Mouse (Mus musculus) urinary bladder, adult 2 months (tissue): Measurements from ENCODE around the gene Ammecr1. TPM values are rescaled to one million over a fixed set of nuclear protein-coding genes. Genes with fewer than 3 reads are reported as not detected.

Experiments
- DNase-seq: peaks from one replicate; pipeline ENCODE4 v3.0.0; 2022; ENCODE audit warnings: low spot score
- polyA plus RNA-seq: library from polyadenylated mRNA; depleted of rRNA; stranded (reverse); fragments of >200 nt; gene quantifications from 2 replicates; pipeline ENCODE4 v1.2.3, GENCODE M21; 2012; rRNA removed

Gene Ammecr1
- polyA plus RNA-seq, 1 experiment, result 2.1 TPM

DNA sequence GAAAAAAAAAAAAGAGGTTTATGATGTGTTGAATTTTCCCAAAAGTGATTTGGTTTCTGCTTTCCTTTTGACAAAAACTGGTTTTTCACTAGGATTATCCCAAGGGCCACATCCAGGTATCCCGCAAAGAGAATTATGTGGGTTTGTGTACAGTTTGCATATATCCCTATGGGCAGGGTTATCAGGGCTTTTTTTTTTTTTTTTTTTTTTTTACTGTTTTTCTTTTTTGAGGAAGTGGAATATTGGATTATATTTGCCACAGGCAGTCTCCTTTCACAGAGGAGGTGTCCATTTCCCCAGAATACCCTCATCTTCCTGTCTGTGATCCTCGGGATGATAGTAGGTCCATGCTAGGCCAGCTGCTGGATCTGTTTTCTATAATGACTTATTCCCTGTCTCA, 137.3 kb downstream of the Ammecr1 start:
- no peak for DNase-seq

- no peak for DNase-seq
Observed at GRCm38 (mm10) chrX:142828184-142828908, 138.2 kb downstream of the Ammecr1 start.

DNA sequence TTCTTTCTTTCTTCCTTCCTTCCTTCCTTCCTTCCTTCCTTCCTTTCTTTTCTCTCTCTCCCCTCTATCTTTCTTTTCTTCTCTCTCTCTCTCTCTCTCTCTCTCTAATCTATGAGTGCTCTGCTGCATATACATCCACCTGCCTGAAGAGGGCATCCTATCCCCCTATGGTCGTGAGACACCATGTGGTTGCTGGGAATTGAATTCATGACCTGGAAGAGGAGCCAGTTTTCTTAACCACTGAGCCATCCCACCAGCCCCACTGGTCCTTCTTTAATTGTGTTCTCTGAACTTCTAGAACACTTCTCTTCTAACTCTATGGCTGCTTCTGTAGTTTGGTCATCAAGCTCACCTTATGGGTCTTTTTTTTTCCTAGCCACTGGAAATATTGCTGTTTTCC, 138.9 kb downstream of the Ammecr1 start:
- no peak for DNase-seq

DNA sequence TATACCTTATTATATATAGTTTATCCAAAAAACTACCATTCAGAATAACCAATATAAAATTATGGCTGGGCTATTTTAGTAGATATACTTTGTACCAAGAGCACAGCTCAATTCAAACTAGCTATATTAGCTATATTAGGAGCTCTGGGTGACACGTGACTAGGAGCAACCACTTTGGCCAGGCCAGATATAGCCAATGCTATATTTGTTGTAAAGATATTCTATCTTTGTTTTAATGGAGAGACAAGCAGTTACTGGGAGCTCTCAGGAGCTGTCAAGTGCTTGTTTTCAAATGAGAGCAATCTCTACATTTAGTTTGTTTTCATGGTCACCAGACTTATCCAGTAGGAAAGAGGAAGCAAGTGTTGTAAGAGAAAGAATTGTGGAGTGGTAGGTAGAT, 141.2 kb downstream of the Ammecr1 start:
- no peak for DNase-seq

DNA sequence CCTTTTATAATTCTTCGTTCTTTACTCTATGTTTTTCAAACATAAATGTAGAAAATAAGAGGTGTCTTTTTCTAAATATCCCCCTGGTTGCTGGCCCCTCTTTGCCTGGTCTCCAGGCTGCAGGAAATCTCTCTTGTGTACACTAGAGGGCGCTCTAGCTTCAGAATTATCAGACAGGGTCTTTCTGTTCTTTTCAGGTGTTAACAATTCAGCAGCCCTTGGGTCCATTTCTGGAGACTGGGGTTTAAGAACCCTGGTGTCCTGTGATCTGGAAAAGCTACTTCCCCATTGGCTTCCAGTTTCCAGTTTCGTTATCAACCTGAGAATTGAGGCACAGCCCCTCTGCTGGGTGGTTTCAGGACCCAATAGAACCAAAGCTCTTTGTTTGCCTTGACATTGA, 144.7 kb downstream of the Ammecr1 start:
- DNase-seq, result no peak

GRCm38 (mm10) chrX:142821239-142821638, 145.3 kb downstream of the Ammecr1 start:
- no peak for DNase-seq

- DNase-seq, result no peak
Observed at GRCm38 (mm10) chrX:142818057-142818682, 148.4 kb downstream of the Ammecr1 start.

DNA sequence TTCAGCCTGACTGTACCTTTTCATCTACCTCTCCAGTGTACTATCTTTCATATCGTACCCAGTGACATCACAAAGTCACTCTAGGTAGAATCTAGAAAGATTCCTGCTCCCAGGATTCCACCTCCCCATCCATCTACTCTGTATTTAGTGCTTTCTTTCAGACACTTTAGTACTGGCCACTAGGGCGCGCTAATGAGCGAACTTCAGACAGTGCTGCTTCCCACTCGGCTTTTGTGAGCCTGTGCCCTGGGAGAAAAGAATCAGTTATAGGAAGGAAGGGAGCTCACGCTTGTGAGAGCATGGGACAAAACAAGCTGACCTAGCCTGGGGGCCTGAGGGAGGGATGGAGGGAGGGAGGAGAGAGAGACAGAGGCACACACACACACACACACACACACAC, 153.4 kb downstream of the Ammecr1 start:
- DNase-seq, result no peak

GRCm38 (mm10) chrX:142808411-142808810, 158.1 kb downstream of the Ammecr1 start:
- no peak for DNase-seq

DNA sequence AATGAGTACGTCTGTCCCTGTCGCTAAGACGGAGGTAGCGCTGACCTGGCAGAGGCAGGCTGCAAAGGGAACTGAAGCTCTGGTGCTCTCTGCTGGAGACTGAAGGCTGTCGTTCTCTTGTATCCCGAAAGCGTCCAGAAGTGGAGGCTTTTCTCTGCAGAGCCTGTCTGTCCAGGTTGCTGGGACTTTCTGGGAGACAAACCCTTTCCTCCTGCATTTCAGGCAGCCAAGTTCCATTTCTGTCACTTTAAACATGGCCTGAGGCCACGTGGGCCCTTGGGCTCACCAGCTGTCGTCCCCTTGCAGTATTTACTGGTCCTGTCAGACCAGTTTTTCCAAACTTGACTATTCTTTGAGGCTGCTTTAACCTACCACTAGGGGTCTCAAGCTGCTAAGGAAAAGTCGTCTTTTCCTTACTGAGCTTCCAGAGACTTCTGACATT, 159.9 kb downstream of the Ammecr1 start:
- no peak for DNase-seq

DNA sequence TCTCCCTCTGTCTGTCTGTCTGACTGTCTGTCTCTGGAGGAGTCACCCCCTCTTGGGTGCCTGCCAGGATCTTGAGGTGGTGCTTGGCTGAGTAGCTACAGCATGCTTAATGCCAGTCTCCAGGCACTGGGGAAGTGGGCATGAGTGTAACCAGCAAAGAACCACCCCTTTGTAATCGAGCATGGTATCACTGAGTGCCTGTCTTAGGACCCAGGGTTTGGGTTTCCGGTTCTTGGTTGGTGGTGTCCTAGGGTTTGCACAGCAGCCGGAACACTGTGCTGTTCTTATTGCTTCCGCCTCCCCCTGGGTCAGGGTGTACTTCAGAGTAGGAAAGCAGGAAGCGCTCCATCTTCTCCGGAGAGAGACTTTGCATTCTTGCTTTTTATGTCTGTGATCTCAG, 160.4 kb downstream of the Ammecr1 start:
- DNase-seq, result no peak

GRCm38 (mm10) chrX:142804596-142804995, 161.9 kb downstream of the Ammecr1 start:
- DNase-seq, result no peak

Other genes starting within 250 kb of the Ammecr1 start
- 0.10 and 0.31 TPM in 2 replicates for gene Rtl9, start 132.9 kb upstream of the Ammecr1 start, polyA plus RNA-seq